Mouse (Mus musculus) erythroblast, embryonic 14.5 days (primary cell): ENCODE results near the gene U2surp. TPM values are rescaled to one million over a fixed set of nuclear protein-coding genes. Genes with fewer than 3 reads are reported as not detected.
"Not testable (repeated sequence)": the region's sequence is repeated elsewhere in the genome, so short reads cannot be mapped to it uniquely, and the experiment has no call there.

Source experiments
- H3K27me3 ChIP-seq: 2 replicates; pipeline ENCODE4 v1.6.1; 2012; ENCODE audit warnings: inconsistent platforms; ENCODE audit not compliant: control insufficient read depth
- H3K36me3 ChIP-seq: 2 replicates; pipeline ENCODE4 v1.6.1; 2012; ENCODE audit warnings: mild to moderate bottlenecking, inconsistent platforms; ENCODE audit not compliant: control insufficient read depth
- H3K4me1 ChIP-seq: 2 replicates; pipeline ENCODE4 v1.6.1; 2012; ENCODE audit warnings: inconsistent platforms; ENCODE audit not compliant: control insufficient read depth
- H3K4me3 ChIP-seq: replicated peaks from 2 replicates; pipeline ENCODE3; 2012; ENCODE audit warnings: moderate library complexity, mild to moderate bottlenecking, inconsistent platforms
- H3K9me3 ChIP-seq: 2 replicates; pipeline ENCODE4 v1.6.1; 2012; ENCODE audit warnings: low read length, inconsistent platforms, mixed read lengths; ENCODE audit not compliant: control insufficient read depth
- GATA1 ChIP-seq: IDR thresholded peaks from 2 replicates; pipeline ENCODE4 v1.6.1; 2012; ENCODE audit warnings: low read length, inconsistent platforms, mixed read lengths
- TAL1 ChIP-seq: IDR thresholded peaks from 3 replicates; pipeline ENCODE4 v1.6.1; 2012; ENCODE audit warnings: low read length, inconsistent platforms, mixed read lengths
- polyA plus RNA-seq: library from polyadenylated mRNA; stranded (reverse); fragments of >175 nt; gene quantifications from 2 replicates; pipeline ENCODE4 v1.2.3, GENCODE M21; 2012

U2surp gene
- polyA plus RNA-seq, 1 experiment: 0.69 TPM

- TF ChIP-seq GATA1 (no peak), TAL1 (no peak)
- no peaks in the 10 kb centered on the region for H3K9me3 ChIP-seq
- H3K36me3 ChIP-seq: no peaks in the 10 kb centered on the region
- peaks cover 7% of the 10 kb centered on the region for H3K4me1 ChIP-seq
- peaks cover 2% of the 10 kb centered on the region; the same call in 1 of the 2 replicates for H3K27me3 ChIP-seq
- H3K4me3 ChIP-seq: no peak overlapping the region
Measured at GRCm38 (mm10) chr9:95522561-95522960, 10.8 kb upstream of the U2surp start.

GRCm38 (mm10) chr9:95521566-95521965, 9.8 kb upstream of the U2surp start:
- peaks cover 5% of the 10 kb centered on the region for H3K4me1 ChIP-seq
- H3K36me3 ChIP-seq: no peaks in the 10 kb centered on the region
- no peaks in the 10 kb centered on the region for H3K9me3 ChIP-seq
- no peak overlapping the region for H3K4me3 ChIP-seq
- TF ChIP-seq GATA1 (no peak), TAL1 (no peak)
- peaks cover 2% of the 10 kb centered on the region; the same call in 1 of the 2 replicates for H3K27me3 ChIP-seq

GRCm38 (mm10) chr9:95521031-95521430, 9.2 kb upstream of the U2surp start:
- no peaks in the 10 kb centered on the region for H3K9me3 ChIP-seq

GRCm38 (mm10) chr9:95520563-95520962, 8.8 kb upstream of the U2surp start:
- Histone ChIP-seq H3K4me3 (no peak overlapping the region), H3K27me3 (peaks cover 2% of the 10 kb centered on the region; the same call in 1 of the 2 replicates), H3K36me3 (no peaks in the 10 kb centered on the region), H3K4me1 (peaks cover 5% of the 10 kb centered on the region), H3K9me3 (no peaks in the 10 kb centered on the region)
- no peak for TF ChIP-seq TAL1
- no peak for TF ChIP-seq GATA1

More at GRCm38 (mm10) chr9:95521031-95521430, 9.2 kb upstream of the U2surp start:
- peaks cover 2% of the 10 kb centered on the region; the same call in 1 of the 2 replicates for H3K27me3 ChIP-seq
- TF ChIP-seq TAL1 (no peak), GATA1 (no peak)
- peaks cover 5% of the 10 kb centered on the region for H3K4me1 ChIP-seq
- no peaks in the 10 kb centered on the region for H3K36me3 ChIP-seq
- H3K4me3 ChIP-seq: no peak overlapping the region

GRCm38 (mm10) chr9:95514361-95514760, 2.6 kb upstream of the U2surp start:
- H3K4me1 ChIP-seq: peaks cover 31% of the 10 kb centered on the region
- H3K9me3 ChIP-seq, H3K36me3 ChIP-seq, H3K4me3 ChIP-seq, H3K27me3 ChIP-seq: not testable (repeated sequence)

GRCm38 (mm10) chr9:95513776-95514175, 2.0 kb upstream of the U2surp start:
- TF ChIP-seq GATA1 (no peak), TAL1 (no peak)
- no peaks in the 10 kb centered on the region for H3K27me3 ChIP-seq
- H3K4me3 ChIP-seq: no peak overlapping the region
- H3K36me3 ChIP-seq: peaks cover 2% of the 10 kb centered on the region
- peaks cover 33% of the 10 kb centered on the region for H3K4me1 ChIP-seq
- no peaks in the 10 kb centered on the region for H3K9me3 ChIP-seq

GRCm38 (mm10) chr9:95512331-95513030, 685 bp upstream of the U2surp start:
- H3K36me3 ChIP-seq: peaks cover 10% of the 10 kb centered on the region
- no peaks in the 10 kb centered on the region for H3K27me3 ChIP-seq
- peak; percentile 21; the same call in 1 of the 2 replicates for TF ChIP-seq GATA1
- TF ChIP-seq TAL1: no peak
- H3K9me3 ChIP-seq: no peaks in the 10 kb centered on the region
- peaks cover 39% of the 10 kb centered on the region for H3K4me1 ChIP-seq
- H3K4me3 ChIP-seq: peak overlapping the region; percentile 87

- Histone ChIP-seq H3K4me3 (peak overlapping the region; percentile 87), H3K9me3 (no peaks in the 10 kb centered on the region), H3K4me1 (peaks cover 39% of the 10 kb centered on the region), H3K27me3 (no peaks in the 10 kb centered on the region), H3K36me3 (peaks cover 10% of the 10 kb centered on the region)
- TF ChIP-seq GATA1: peak; percentile 85
- no peak for TF ChIP-seq TAL1
Measured at GRCm38 (mm10) chr9:95510693-95511404, 947 bp downstream of the U2surp start.

- Histone ChIP-seq H3K9me3 (no peaks in the 10 kb centered on the region), H3K27me3 (no peaks in the 10 kb centered on the region), H3K36me3 (peaks cover 23% of the 10 kb centered on the region), H3K4me3 (no peak overlapping the region), H3K4me1 (peaks cover 23% of the 10 kb centered on the region)
- TF ChIP-seq TAL1 (no peak), GATA1 (no peak)
Measured at GRCm38 (mm10) chr9:95505666-95506065, 6.1 kb downstream of the U2surp start.
